Mouse (Mus musculus) myocyte (in vitro differentiated cells): ENCODE results near the gene Bahcc1.

Experiments used
- CEBPB ChIP-seq: IDR thresholded peaks from 2 replicates; pipeline ENCODE4 v1.6.1; 2011; ENCODE audit warnings: mild to moderate bottlenecking, moderate library complexity; ENCODE audit not compliant: poor library complexity, insufficient read depth, severe bottlenecking
- POLR2A ChIP-seq: IDR thresholded peaks from one replicate; pipeline ENCODE4 v1.6.1; 2011; ENCODE audit warnings: low read depth, mild to moderate bottlenecking, control low read depth, moderate library complexity; ENCODE audit not compliant: insufficient read length
- USF1 ChIP-seq: IDR thresholded peaks from one replicate; pipeline ENCODE4 v1.6.1; 2011; ENCODE audit warnings: low read depth, mild to moderate bottlenecking, control low read depth, moderate library complexity

- TF ChIP-seq CEBPB = no peak
- no peak for TF ChIP-seq USF1
- no peak for TF ChIP-seq POLR2A
These were observed 33.6 kb downstream of the Bahcc1 start for GRCm38 (mm10) chr11:120266259-120266758.
